Mouse (Mus musculus) spleen, postnatal 4 days (tissue): ENCODE measurements around the gene Ankrd13b.

ENCODE experiments used
- DNase-seq, 2 experiments: peaks; one replicate each; pipeline ENCODE4 v3.0.0; 2022; ENCODE audit warnings: low spot score in 2 of 2

Ankrd13b gene

DNA sequence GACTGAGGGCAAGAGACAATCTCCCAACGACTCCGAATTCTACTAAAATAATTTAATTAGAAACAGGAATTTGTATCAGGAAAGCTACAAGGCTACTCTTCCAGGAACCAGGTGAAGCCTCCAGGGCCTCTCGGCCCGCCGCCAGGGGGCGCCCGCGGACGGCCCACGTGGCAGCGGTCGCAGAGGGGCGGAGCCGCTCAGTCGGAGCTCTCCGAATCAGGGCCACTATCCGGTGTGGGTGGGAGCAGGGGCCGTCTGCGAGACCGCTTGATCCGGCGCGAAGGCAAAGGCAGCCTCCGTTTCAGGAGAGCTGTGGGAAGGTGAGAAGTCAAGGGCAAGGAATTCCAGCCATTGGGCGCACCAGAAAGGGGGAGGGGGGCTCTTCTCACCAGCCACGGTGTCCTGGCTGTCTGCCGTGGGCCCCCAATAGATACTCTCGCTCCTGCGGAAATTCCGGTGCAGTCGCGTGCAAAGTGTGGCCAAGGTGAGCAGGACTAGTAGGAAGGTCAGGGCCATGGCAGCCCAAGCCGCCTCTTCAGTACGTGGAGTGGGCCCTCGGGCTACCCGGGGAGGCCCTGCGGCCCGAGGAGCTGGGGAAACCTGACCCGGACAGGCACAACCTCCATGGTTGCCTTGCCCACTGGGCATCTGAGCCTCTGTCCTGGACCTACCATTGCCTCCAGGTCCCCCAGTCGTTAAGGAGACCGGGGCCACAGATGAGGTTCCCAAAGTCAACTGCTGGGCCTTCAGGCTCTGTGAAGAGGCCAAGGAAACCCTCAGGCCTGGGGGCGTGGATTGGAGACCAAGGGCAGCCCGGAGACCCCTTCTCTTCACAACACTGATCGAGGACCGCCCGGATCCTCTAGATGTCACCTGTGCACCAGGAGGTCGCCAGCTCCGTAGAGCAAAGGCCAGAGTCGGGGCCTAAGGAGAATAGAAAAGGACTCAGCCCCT, 18.9 kb upstream of the Ankrd13b start:
- peak; percentile 83 to 95 for DNase-seq

DNA sequence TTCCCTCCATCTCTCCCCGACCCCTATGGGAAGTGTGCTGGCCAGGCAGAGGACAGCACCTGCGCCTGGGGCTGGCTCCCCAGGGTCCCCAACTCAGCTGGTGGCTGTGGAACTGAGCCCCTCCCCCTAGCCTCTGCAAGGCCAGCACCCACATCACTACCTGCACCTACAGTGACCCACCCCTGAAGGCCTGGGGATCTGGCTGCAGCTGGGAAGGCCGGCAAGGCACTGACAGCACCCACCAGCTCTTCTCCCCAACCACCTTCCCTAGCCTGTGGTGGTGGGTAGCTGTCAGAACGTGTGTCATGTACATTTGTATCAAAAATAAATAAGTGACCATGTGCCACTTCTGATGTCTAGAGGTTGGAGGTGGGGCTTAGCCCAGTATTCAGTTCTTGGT, 17.9 kb upstream of the Ankrd13b start:
- DNase-seq: no peak

- no peak for DNase-seq
These were observed 17.5 kb upstream of the Ankrd13b start for GRCm38 (mm10) chr11:77506941-77507340.

- peak in 1 of 2 experiments; percentile 63 for DNase-seq
These were observed 16.8 kb upstream of the Ankrd13b start for GRCm38 (mm10) chr11:77506273-77506672.

DNA sequence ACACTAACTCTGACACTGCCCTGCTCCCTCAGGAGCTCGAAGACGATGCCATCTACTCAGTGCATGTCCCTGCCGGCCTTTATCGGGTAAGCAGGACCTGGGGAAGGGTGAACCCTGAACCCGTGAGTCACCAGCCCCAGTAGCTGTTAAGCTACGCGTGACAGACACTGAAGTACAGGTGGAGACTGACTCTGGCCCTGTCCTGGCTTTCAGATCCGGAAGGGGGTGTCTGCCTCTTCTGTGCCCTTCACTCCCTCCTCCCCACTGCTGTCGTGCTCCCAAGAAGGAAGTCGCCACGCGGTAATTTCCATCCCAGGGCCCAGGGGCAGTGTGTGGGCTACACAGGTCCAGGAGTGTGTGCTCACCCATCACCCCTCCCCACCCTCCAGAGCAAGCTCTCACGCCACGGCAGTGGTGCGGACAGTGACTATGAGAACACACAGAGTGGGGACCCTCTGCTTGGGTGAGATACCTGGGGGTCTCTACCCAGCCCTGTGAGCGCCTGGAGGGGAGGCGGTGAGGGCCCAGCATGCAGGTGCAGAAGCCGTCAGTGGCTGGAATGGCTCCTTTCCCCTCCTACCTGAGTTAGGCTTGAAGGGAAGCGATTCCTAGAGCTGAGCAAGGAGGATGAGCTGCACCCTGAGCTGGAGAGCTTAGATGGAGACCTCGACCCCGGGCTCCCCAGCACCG, 16.0 kb upstream of the Ankrd13b start:
- DNase-seq: no peak

- no peak for DNase-seq
These were observed 14.9 kb upstream of the Ankrd13b start for GRCm38 (mm10) chr11:77504377-77504776.

- DNase-seq: no peak
These were observed 14.0 kb upstream of the Ankrd13b start for GRCm38 (mm10) chr11:77503511-77503910.

GRCm38 (mm10) chr11:77502481-77502880, 13.0 kb upstream of the Ankrd13b start:
- DNase-seq: no peak

DNA sequence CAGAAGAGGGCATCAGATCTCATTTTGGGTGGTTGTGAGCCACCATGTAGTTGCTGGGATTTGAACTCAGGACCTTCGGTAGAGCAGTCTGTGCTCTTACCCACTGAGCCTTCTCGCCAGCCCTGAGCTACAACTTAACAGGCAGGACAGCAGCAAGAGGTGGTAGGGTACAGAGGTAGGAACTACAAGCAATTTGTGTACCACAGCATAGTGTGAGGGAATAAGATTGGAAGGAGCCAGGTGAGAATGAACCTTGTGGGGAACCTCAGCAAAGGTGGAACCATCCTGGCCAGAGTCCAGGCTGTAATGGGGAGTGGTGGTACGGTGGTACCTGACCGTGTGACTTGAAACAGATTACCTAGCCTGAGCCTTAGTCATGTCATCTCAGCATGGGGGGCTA, 12.5 kb upstream of the Ankrd13b start:
- no peak for DNase-seq

DNA sequence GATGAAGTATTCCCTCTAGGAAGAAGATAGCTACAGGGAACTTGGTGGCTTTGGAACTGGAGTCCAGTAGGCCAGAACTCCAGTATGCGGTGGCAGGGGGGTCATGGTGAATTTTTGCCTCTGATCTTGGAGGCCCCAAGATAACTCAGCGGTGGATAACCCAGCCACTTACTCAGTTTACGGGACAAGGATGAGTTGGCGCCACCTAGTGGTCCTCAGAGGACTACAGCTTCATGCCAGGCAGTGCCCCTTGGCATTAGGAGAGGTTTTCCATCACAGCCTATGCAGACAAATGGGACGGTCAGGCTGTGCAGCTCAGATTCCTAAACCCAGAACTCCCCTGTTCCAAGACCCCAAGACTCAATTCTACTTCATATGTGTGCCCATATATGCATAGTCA, 11.9 kb upstream of the Ankrd13b start:
- DNase-seq: peak; percentile 74 to 90

- DNase-seq: no peak
These were observed 11.2 kb upstream of the Ankrd13b start for GRCm38 (mm10) chr11:77500361-77501325.

GRCm38 (mm10) chr11:77499354-77499753, 9.9 kb upstream of the Ankrd13b start:
- no peak for DNase-seq

DNA sequence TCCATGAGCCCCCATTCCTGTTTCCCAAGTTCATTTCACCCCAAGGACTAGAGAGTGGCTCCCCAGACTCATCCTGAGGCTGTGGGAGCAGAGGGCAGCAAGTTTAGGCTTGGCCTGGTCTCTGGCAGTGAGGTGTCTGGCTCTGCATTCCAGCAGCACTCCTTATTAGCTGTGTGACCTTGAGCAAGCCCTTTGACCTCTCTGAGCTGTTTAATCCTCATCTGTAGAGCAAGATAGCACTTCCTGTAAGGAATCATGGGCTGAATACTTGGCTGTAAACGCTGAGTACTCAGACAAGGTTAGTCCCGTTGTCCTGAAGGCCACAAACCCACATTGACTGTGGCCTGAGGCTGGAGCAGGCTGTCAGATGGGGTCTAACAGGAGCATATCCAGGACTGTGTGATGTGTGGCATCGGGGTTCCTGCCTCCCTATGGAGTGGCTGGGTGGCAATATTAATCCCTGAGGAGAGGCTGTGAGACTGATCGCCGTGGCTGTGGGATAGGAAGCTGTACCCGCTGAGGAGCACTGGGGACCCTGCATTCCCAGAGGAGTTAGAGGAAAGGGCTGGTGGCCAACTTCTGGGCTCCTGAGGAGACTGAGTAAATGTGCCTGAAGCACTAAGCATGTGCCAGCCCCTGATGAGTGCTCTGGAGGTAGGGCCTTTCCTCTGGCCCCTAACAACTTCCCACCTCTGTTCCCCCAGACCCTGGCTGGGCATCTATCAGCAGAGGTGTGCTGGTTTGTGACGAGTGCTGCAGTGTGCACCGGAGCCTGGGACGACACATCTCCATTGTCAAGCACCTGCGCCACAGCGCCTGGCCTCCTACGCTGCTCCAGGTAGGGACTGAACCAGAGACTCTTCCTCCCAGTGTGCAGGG, 9.0 kb upstream of the Ankrd13b start:
- DNase-seq: no peak

DNA sequence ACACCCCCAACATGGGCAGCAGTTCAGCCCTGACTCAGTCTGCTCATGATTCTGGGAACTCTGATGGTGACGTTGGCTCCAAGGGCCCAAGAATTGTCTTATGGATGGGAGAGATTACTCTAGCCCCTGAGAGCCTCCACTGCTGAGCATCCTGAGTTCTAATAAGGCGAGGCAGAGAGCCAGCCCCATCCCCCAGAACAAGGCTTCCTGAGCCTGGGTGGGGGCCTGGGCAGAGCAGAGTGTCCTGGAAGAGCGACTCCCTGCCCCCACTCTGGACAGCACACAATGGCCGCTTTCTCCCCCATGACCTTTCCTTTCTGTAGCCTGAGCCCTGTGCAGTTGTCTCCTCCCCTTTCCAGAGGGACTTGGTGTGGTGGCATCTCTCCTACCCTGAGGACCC, 8.4 kb upstream of the Ankrd13b start:
- no peak for DNase-seq

GRCm38 (mm10) chr11:77497341-77497756, 7.9 kb upstream of the Ankrd13b start:
- DNase-seq: peak; percentile 56 to 80

DNA sequence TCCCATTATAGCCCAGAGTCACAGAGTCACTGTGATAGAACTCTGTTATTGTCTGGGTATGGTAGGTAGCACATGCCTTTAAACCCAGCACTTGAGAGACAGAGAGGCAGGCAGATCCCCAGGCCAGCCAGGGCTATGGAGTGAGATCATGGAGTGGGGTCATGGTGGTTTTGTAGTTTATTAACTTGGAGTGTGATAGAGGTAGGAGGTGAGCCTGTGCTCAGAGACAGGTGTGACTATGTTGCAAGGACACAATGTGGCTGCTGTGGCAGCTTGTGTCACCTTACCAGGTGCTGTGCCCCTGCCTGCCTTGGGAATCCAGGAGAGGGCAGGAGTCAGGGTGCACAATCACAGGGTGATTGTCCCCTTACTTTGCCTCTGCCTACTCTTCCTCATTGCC, 6.0 kb upstream of the Ankrd13b start:
- DNase-seq: no peak

- DNase-seq: no peak
These were observed 5.3 kb upstream of the Ankrd13b start for GRCm38 (mm10) chr11:77494782-77495181.

DNA sequence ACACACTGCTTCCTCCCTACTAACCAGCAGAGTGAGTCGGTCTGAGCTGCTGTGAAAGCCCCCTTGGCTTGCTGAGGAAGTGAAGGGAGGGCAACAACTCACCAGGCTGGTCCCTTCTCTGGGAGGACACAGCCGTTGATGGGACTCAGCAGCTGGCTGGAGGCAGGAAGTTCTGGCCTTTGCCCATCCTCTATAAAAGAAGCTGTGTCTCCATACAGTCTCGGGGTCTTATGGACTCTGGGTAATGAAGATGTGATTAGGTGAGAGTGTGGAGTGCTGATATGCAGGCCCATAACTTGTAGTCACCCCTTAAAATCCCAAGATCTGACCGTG, 4.8 kb upstream of the Ankrd13b start:
- DNase-seq: no peak

GRCm38 (mm10) chr11:77493512-77494343, 4.2 kb upstream of the Ankrd13b start, which contains the start of gene Git1:
Gene Git1, plus strand, starts transcription at chr11:77493562.
- DNase-seq: peak; percentile 41 to 80

DNA sequence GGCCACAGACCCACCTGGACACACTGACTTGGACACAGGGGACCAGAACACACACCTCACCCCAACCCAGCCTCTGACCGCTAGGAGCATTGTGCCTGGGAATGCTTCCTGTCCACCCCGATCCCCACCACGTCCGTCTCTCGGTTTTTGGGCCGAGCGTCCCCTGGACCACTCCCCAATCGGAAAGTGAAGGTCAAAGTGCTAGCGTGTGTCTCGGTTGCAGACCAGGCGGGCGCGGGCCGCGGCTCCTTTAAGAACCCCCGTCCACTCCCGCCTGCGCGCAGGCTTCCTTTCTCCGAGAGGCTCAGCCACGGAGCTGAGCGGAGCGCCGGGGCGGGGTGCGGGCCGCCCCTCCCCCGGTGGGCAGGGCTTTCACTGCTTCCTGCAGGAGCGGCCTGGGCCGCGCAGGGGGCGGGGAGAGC, 3.4 kb upstream of the Ankrd13b start:
- DNase-seq: peak; percentile 89 to 93
